Mouse (Mus musculus) lung, postnatal 0 days (tissue): ENCODE measurements around the gene Nsg2.

Experiments
- CTCF ChIP-seq: IDR thresholded peaks from 2 replicates; pipeline ENCODE4 v1.5.1; 2016; ENCODE audit warnings: antibody characterized with exemption, mild to moderate bottlenecking
- EP300 ChIP-seq: IDR thresholded peaks from 2 replicates; pipeline ENCODE4 v1.6.1; 2016; ENCODE audit warnings: antibody characterized with exemption, mild to moderate bottlenecking, control low read depth

DNA sequence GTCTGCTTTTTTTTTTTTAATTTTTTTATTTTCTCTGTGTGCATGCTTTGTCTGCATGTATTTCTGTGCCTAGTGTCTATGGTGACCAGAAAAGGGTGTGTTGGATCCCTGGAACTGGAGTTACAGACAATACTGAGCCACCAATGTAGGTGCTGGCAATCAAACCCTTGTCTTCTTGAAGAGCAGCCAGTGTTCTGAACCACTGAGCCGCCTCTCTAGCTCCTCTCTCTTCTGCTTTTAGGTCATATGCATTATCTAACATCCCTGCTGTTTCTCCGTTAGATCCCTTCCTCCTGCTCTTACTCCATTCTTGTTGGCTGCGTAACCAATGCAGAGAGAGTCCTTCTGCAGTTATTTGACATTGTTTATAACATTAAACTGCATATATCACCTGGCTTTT lies 8.6 kb downstream of the Nsg2 start:
- TF ChIP-seq EP300, result no peak
- no peak for TF ChIP-seq CTCF
